Comparison of ENCODE assay signal across 9 mouse cellular contexts in genomic region chr11:69784793-69785272, GRCm38 (mm10). TPM values are rescaled to one million over a fixed set of nuclear protein-coding genes. Genes with fewer than 3 reads are reported as not detected.
DNase-seq lines count a peak whose midpoint lies in the region; ATAC-seq lines count a peak whose summit lies in the region.
"Had no signal": no experiment of that assay in that cellular context is flagged by ENCODE, and none has a peak within 500 bp of the region (broad histone marks: within the 10 kb centered on the region; RNA-seq: fewer than 3 reads in every experiment).

No protein-coding gene starts in this region.

- DNase-seq in adrenal gland, postnatal 14 days = peak; percentile 51
- DNase-seq in adrenal gland, adult 18-20 months (ENCODE audit: low spot score in 2 of 2) = no peak
- peak; percentile 49 for DNase-seq in kidney, adult 18-20 months
- DNase-seq in cerebellum, postnatal 10 days = no peak
- DNase-seq in thymus, postnatal 10 days (ENCODE audit: low spot score in 2 of 2) = no peak
- DNase-seq in urinary bladder, postnatal 14 days (ENCODE audit: low spot score) = no peak

- WGBS in embryonic facial prominence, embryonic 15.5 days = 43% methylated on average over 15 of the region's 15 CpGs
- whole genome bisulfite sequencing in lung, embryonic 15.5 days = 35% methylated on average over 15 of the region's 15 CpGs

- H3K4me2 ChIP-seq in embryonic facial prominence, embryonic 15.5 days (replicated peaks) = peak overlapping the region; percentile 17; the same call in 1 of the 2 replicates
- peak overlapping the region; percentile 50 for H3K4me2 ChIP-seq in lung, embryonic 15.5 days
- H3K4me2 ChIP-seq: midbrain, embryonic 12.5 days had no signal

- no peak for ATAC-seq in embryonic facial prominence, embryonic 15.5 days (ENCODE audit: insufficient number of reproducible peaks, low FRiP score, low TSS enrichment, low read depth)
- no peak for ATAC-seq in lung, embryonic 15.5 days (ENCODE audit: borderline replicate concordance, extremely low read depth, low FRiP score, low TSS enrichment)

- H3K4me3 ChIP-seq in embryonic facial prominence, embryonic 15.5 days (replicated peaks) = peak overlapping the region; percentile 6; the same call in 1 of the 2 replicates
- H3K4me3 ChIP-seq in lung, embryonic 15.5 days = peak overlapping the region; percentile 20; the same call in 1 of the 2 replicates
- H3K4me3 ChIP-seq: midbrain, embryonic 12.5 days had no signal

- no peak overlapping the region for H3K9ac ChIP-seq in embryonic facial prominence, embryonic 15.5 days
- H3K9ac ChIP-seq in lung, embryonic 15.5 days = no peak overlapping the region
- H3K9ac ChIP-seq: midbrain, embryonic 12.5 days had no signal

- H3K27me3 ChIP-seq in embryonic facial prominence, embryonic 15.5 days = no peaks in the 10 kb centered on the region
- H3K27me3 ChIP-seq in lung, embryonic 15.5 days = no peaks in the 10 kb centered on the region

- 0 out of 2 replicates have a peak, but pooled peaks cover 5% of the 10 kb centered on the region for H3K4me1 ChIP-seq in embryonic facial prominence, embryonic 15.5 days
- peaks cover 7% of the 10 kb centered on the region; the same call in 1 of the 2 replicates for H3K4me1 ChIP-seq in lung, embryonic 15.5 days
- H3K4me1 ChIP-seq: midbrain, embryonic 12.5 days had no signal

- no peak overlapping the region for H3K27ac ChIP-seq in embryonic facial prominence, embryonic 15.5 days (replicated peaks)
- H3K27ac ChIP-seq in lung, embryonic 15.5 days = no peak overlapping the region
- H3K27ac ChIP-seq: midbrain, embryonic 12.5 days had no signal

- H3K36me3 ChIP-seq in embryonic facial prominence, embryonic 15.5 days = no peaks in the 10 kb centered on the region
- H3K36me3 ChIP-seq in lung, embryonic 15.5 days = no peaks in the 10 kb centered on the region
- H3K36me3 ChIP-seq: midbrain, embryonic 12.5 days had no signal

- H3K9me3 ChIP-seq in embryonic facial prominence, embryonic 15.5 days (replicated peaks) = no peaks in the 10 kb centered on the region
- no peaks in the 10 kb centered on the region for H3K9me3 ChIP-seq in lung, embryonic 15.5 days
- H3K9me3 ChIP-seq: midbrain, embryonic 12.5 days had no signal

RNA-seq across cellular contexts. Expression of gene Chrnb1, which starts 10.9 kb away (rescaled TPM):
- total RNA-seq in adrenal gland, postnatal 14 days (2021) = 2.4 and 3.2 TPM in 2 replicates
- total RNA-seq in adrenal gland, adult 18-20 months (2021) = 1 to 10 TPM; 1.3 to 3.9 TPM
- 29.3 and 38.6 TPM in 2 replicates for polyA plus RNA-seq in embryonic facial prominence, embryonic 15.5 days (2015; fragmentation: Nextera tagmentation; extraction: Ambion mirVana)
- polyA plus RNA-seq in lung, embryonic 15.5 days (2015; fragmentation: Nextera tagmentation; extraction: Ambion mirVana) = 15.7 and 15.8 TPM in 2 replicates

RNA-seq across cellular contexts. Expression of gene Fgf11, which starts 16.8 kb away (rescaled TPM):
- total RNA-seq in adrenal gland, postnatal 14 days (2021) = 3.5 and 3.8 TPM in 2 replicates
- total RNA-seq in adrenal gland, adult 18-20 months (2021) = 10 to 100 TPM in 1 of 2 experiments, 1 to 10 TPM in 1; 3.0 to 13.0 TPM
- polyA plus RNA-seq in embryonic facial prominence, embryonic 15.5 days (2015; fragmentation: Nextera tagmentation; extraction: Ambion mirVana) = 4.1 and 4.4 TPM in 2 replicates
- polyA plus RNA-seq in lung, embryonic 15.5 days (2015; fragmentation: Nextera tagmentation; extraction: Ambion mirVana) = 1.2 and 1.3 TPM in 2 replicates

RNA-seq across cellular contexts. Expression of gene Zbtb4, which starts 19.1 kb away (rescaled TPM):
- 39.9 and 42.4 TPM in 2 replicates for total RNA-seq in adrenal gland, postnatal 14 days (2021)
- total RNA-seq in adrenal gland, adult 18-20 months (2021) = 10 to 100 TPM; 48.2 to 71.4 TPM
- polyA plus RNA-seq in embryonic facial prominence, embryonic 15.5 days (2015; fragmentation: Nextera tagmentation; extraction: Ambion mirVana) = 5.7 and 6.1 TPM in 2 replicates
- polyA plus RNA-seq in lung, embryonic 15.5 days (2015; fragmentation: Nextera tagmentation; extraction: Ambion mirVana) = 2.6 and 3.0 TPM in 2 replicates

RNA-seq across cellular contexts. Expression of gene Tmem102, which starts 20.6 kb away (rescaled TPM):
- 0.74 and 1.1 TPM in 2 replicates for total RNA-seq in adrenal gland, postnatal 14 days (2021)
- under 1 TPM; 0.36 to 0.51 TPM for total RNA-seq in adrenal gland, adult 18-20 months (2021)
- 7.5 and 10.0 TPM in 2 replicates for polyA plus RNA-seq in embryonic facial prominence, embryonic 15.5 days (2015; fragmentation: Nextera tagmentation; extraction: Ambion mirVana)
- polyA plus RNA-seq in lung, embryonic 15.5 days (2015; fragmentation: Nextera tagmentation; extraction: Ambion mirVana) = 6.3 and 7.3 TPM in 2 replicates

RNA-seq across cellular contexts. Expression of gene Slc35g3, which starts 23.1 kb away (rescaled TPM):
- total RNA-seq in adrenal gland, postnatal 14 days (2021) = not detected in 2 replicates
- total RNA-seq in adrenal gland, adult 18-20 months (2021) = not detected
- polyA plus RNA-seq in embryonic facial prominence, embryonic 15.5 days (2015; fragmentation: Nextera tagmentation; extraction: Ambion mirVana) = 0.15 and 0.18 TPM in 2 replicates
- 0.19 and 0.26 TPM in 2 replicates for polyA plus RNA-seq in lung, embryonic 15.5 days (2015; fragmentation: Nextera tagmentation; extraction: Ambion mirVana)

Comparison
In these comparisons a context has a peak if more than half of its experiments do, and no peak if none do; other contexts are left out.
1. DNase-seq: peak in adrenal gland, postnatal 14 days (single experiment) and kidney, adult 18-20 months (single experiment); none in adrenal gland, adult 18-20 months (0 of 2), cerebellum, postnatal 10 days (0 of 2), thymus, postnatal 10 days (0 of 2) and urinary bladder, postnatal 14 days (single experiment).